Mouse (Mus musculus) liver, adult 2 months (tissue): ENCODE measurements around the gene Gm20388. TPM values are rescaled to one million over a fixed set of nuclear protein-coding genes. Genes with fewer than 3 reads are reported as not detected.

ENCODE experiments used
- DNase-seq: peaks from one replicate; pipeline ENCODE4 v3.0.0-alpha.2; 2011; ENCODE audit warnings: low read depth, low spot score; ENCODE audit errors: extremely low read depth
- H3K27ac ChIP-seq: fragments of 200-500 bp; replicated peaks from 2 replicates; pipeline ENCODE4 v1.5.1; 2012; ENCODE audit warnings: low read depth, mild to moderate bottlenecking, control low read depth, inconsistent platforms, low read length; ENCODE audit not compliant: insufficient read depth
- H3K27me3 ChIP-seq: fragments of 200-500 bp; 2 replicates; pipeline ENCODE4 v1.6.1; 2012; ENCODE audit warnings: mild to moderate bottlenecking, moderate library complexity, low read length, inconsistent platforms; ENCODE audit not compliant: control insufficient read depth, insufficient read depth
- H3K36me3 ChIP-seq: fragments of 200-500 bp; 2 replicates; pipeline ENCODE4 v1.6.1; 2012; ENCODE audit warnings: low read length, inconsistent platforms; ENCODE audit not compliant: control insufficient read depth, insufficient read depth
- H3K4me1 ChIP-seq: fragments of 200-500 bp; 2 replicates; pipeline ENCODE4 v1.6.1; 2011; ENCODE audit warnings: low read length; ENCODE audit not compliant: control insufficient read depth, insufficient read depth
- H3K4me3 ChIP-seq: fragments of 200-500 bp; 2 replicates; pipeline ENCODE4 v1.5.1; 2011; ENCODE audit warnings: low read depth, mild to moderate bottlenecking, control low read depth, low read length, moderate library complexity; ENCODE audit not compliant: insufficient read depth
- H3K79me2 ChIP-seq: fragments of 200-500 bp; 2 replicates; pipeline ENCODE4 v1.6.1; 2012; ENCODE audit warnings: inconsistent platforms, mild to moderate bottlenecking, low read length, moderate library complexity; ENCODE audit not compliant: control insufficient read depth, insufficient read depth
- H3K9ac ChIP-seq: fragments of 200-500 bp; 2 replicates; pipeline ENCODE4 v1.6.1; 2012; ENCODE audit warnings: low read depth, mild to moderate bottlenecking, control low read depth, inconsistent platforms, low read length
- CTCF ChIP-seq: fragments of 200-500 bp; IDR thresholded peaks from 2 replicates; pipeline ENCODE4 v1.5.1; 2011; ENCODE audit warnings: low read depth, low read length, control low read depth
- POLR2A ChIP-seq: fragments of 200-500 bp; IDR thresholded peaks from 2 replicates; pipeline ENCODE4 v1.6.1; 2011; ENCODE audit warnings: low read length, control low read depth; ENCODE audit not compliant: insufficient read depth; ENCODE audit errors: extremely low read depth
- WGBS: fragments of 180-500 bp; shearing (Covaris S2); methylation state at CpG from one replicate; pipeline ENCODE4 v1.1.7; 2018; 5-methylcytosine and 5-hydroxymethylcytosine counted together
- polyA plus RNA-seq: library from polyadenylated mRNA; depleted of rRNA; stranded (reverse); fragments of >200 nt; gene quantifications from 2 replicates; pipeline ENCODE4 v1.2.3, GENCODE M21; 2012
- total RNA-seq: library from RNA; depleted of rRNA; stranded (reverse); fragments of >200 nt; gene quantifications from 2 replicates; pipeline ENCODE4 v1.2.3, GENCODE M21; 2014

The Gm20388 gene
- total and polyA plus RNA-seq, 2 experiments = 6.4 to 19.9 TPM

GRCm38 (mm10) chr8:119927422-119928092 lies 16.9 kb downstream of the Gm20388 start:
- peaks cover 56% of the 10 kb centered on the region for H3K79me2 ChIP-seq
- peak; percentile 81 for DNase-seq
- 0 out of 2 replicates have a peak, but pooled peaks cover 3% of the 10 kb centered on the region for H3K36me3 ChIP-seq
- TF ChIP-seq POLR2A = no peak
- peak; percentile 78 for TF ChIP-seq CTCF
- peak overlapping the region; percentile 54 for H3K27ac ChIP-seq
- peaks cover 37% of the 10 kb centered on the region for H3K4me1 ChIP-seq
- no peak overlapping the region for H3K9ac ChIP-seq
- H3K27me3 ChIP-seq = no peaks in the 10 kb centered on the region
- WGBS = 20% methylated on average over 6 of the region's 6 CpGs
- no peak overlapping the region for H3K4me3 ChIP-seq

GRCm38 (mm10) chr8:119931317-119931716 lies 20.7 kb downstream of the Gm20388 start:
- H3K4me1 ChIP-seq = peaks cover 46% of the 10 kb centered on the region
- H3K9ac ChIP-seq = no peak overlapping the region
- no peak overlapping the region for H3K4me3 ChIP-seq
- WGBS = 44% methylated on average over 4 of the region's 4 CpGs
- no peak for DNase-seq
- TF ChIP-seq POLR2A = no peak
- no peak for TF ChIP-seq CTCF
- H3K36me3 ChIP-seq = 0 out of 2 replicates have a peak, but pooled peaks cover 3% of the 10 kb centered on the region
- no peaks in the 10 kb centered on the region for H3K27me3 ChIP-seq
- H3K79me2 ChIP-seq = peaks cover 38% of the 10 kb centered on the region
- H3K27ac ChIP-seq = 0 out of 2 replicates have a peak overlapping the region, but pooled peaks have one; percentile 22

- Histone ChIP-seq H3K27me3 (no peaks in the 10 kb centered on the region), H3K79me2 (peaks cover 41% of the 10 kb centered on the region), H3K4me3 (no peak overlapping the region), H3K9ac (peak overlapping the region; percentile 21; the same call in 1 of the 2 replicates), H3K27ac (peak overlapping the region; percentile 85), H3K4me1 (peaks cover 44% of the 10 kb centered on the region), H3K36me3 (peaks cover 5% of the 10 kb centered on the region; the same call in 1 of the 2 replicates)
- peak; percentile 83 for DNase-seq
- TF ChIP-seq CTCF = no peak
- TF ChIP-seq POLR2A = no peak
- 26% methylated on average over 4 of the region's 4 CpGs for WGBS
These were observed 23.0 kb downstream of the Gm20388 start for GRCm38 (mm10) chr8:119933681-119934080.

- Histone ChIP-seq H3K36me3 (peaks cover 5% of the 10 kb centered on the region; the same call in 1 of the 2 replicates), H3K27me3 (no peaks in the 10 kb centered on the region), H3K27ac (peak overlapping the region; percentile 32; the same call in 1 of the 2 replicates), H3K4me3 (no peak overlapping the region), H3K4me1 (peaks cover 40% of the 10 kb centered on the region), H3K9ac (no peak overlapping the region), H3K79me2 (peaks cover 37% of the 10 kb centered on the region; the same call in 1 of the 2 replicates)
- TF ChIP-seq POLR2A = no peak
- TF ChIP-seq CTCF = no peak
- 15% methylated on average over 6 of the region's 6 CpGs for WGBS
- DNase-seq = peak; percentile 73
These were observed 24.9 kb downstream of the Gm20388 start for GRCm38 (mm10) chr8:119935541-119935940.

GRCm38 (mm10) chr8:119938481-119938880 lies 27.8 kb downstream of the Gm20388 start:
- WGBS = 93% methylated on average over 7 of the region's 7 CpGs
- H3K36me3 ChIP-seq = peaks cover 22% of the 10 kb centered on the region; the same call in 1 of the 2 replicates

DNA sequence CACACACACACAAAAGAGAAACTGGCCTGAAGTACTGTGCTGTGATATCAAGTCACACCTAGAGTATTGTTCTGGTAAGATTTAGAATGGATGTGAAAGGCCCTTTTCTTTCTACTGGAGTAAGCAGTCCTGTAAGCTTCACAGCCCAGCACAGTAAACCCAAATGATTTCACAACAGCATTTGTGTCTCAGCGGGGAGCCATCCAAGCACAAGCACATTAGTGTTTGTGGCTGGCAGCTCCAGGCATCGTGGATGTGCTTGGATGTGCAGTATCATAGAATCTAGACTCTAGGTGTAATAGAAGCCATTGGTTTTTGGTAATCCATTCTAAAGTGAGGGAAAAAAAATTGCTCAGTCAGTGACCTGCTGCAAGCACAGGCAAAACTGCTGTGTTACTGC lies 28.7 kb downstream of the Gm20388 start:
- no peak overlapping the region for H3K27ac ChIP-seq
- no peaks in the 10 kb centered on the region for H3K27me3 ChIP-seq
- peaks cover 30% of the 10 kb centered on the region for H3K4me1 ChIP-seq
- TF ChIP-seq POLR2A (no peak), CTCF (no peak)
- H3K36me3 ChIP-seq = peaks cover 22% of the 10 kb centered on the region; the same call in 1 of the 2 replicates
- WGBS = 24% methylated on average over 2 of the region's 2 CpGs
- no peak overlapping the region for H3K4me3 ChIP-seq
- H3K9ac ChIP-seq = no peak overlapping the region
- no peak for DNase-seq
- peaks cover 38% of the 10 kb centered on the region for H3K79me2 ChIP-seq

More at GRCm38 (mm10) chr8:119938481-119938880, 27.8 kb downstream of the Gm20388 start:
- Histone ChIP-seq H3K4me1 (peaks cover 27% of the 10 kb centered on the region), H3K79me2 (peaks cover 42% of the 10 kb centered on the region), H3K27ac (no peak overlapping the region), H3K9ac (no peak overlapping the region), H3K4me3 (no peak overlapping the region), H3K27me3 (no peaks in the 10 kb centered on the region)
- TF ChIP-seq POLR2A (no peak), CTCF (no peak)
- no peak for DNase-seq
